Mouse (Mus musculus): ENCODE measurements around the gene Zswim8.

The Zswim8 gene

GRCm38 (mm10) chr14:20771941-20772340 is 64.6 kb downstream of the Zswim8 start:
- DNase-seq (ENCODE audit: low read depth, low spot score), result no peak

- no peak for DNase-seq (ENCODE audit: low read depth, low spot score)
These were observed 65.5 kb downstream of the Zswim8 start for GRCm38 (mm10) chr14:20772808-20773207.

Measured in brain, adult 2 months (tissue).